Mouse (Mus musculus): ENCODE results near the gene AI467606. TPM values are rescaled to one million over a fixed set of nuclear protein-coding genes. Genes with fewer than 3 reads are reported as not detected.
A peak's percentile ranks its signal among the peaks of the same experiment; 100 is the strongest.

Gene AI467606
- polyA plus RNA-seq (2015; fragmentation: Nextera tagmentation; extraction: Ambion mirVana): 7.6 and 8.1 TPM in 2 replicates

- Histone ChIP-seq H3K4me1 (ENCODE audit: insufficient read depth) (peaks cover 46% of the 10 kb centered on the region), H3K27me3 (ENCODE audit: insufficient read depth, low read length) (no peaks in the 10 kb centered on the region), H3K9ac (replicated peaks) (peak within 1 kb of the TSS; percentile 75), H3K36me3 (replicated peaks; ENCODE audit: insufficient read depth, low read length) (peaks cover 15% of the 10 kb centered on the region; the same call in 1 of the 2 replicates), H3K4me2 (ENCODE audit: low read depth, low read length) (peak within 1 kb of the TSS; percentile 66), H3K4me3 (ENCODE audit: low read depth, low read length) (peak within 1 kb of the TSS; percentile 55), H3K9me3 (ENCODE audit: low read length) (no peaks in the 10 kb centered on the region), H3K27ac (ENCODE audit: low read depth) (peak within 1 kb of the TSS; percentile 91)
- 27% methylated on average over 16 of the region's 16 CpGs for WGBS (ENCODE audit: insufficient replicate concordance)
- ATAC-seq (peak; percentile 88), DNase-seq (peak; percentile 89)
- no peak for TF ChIP-seq CTCF (IDR thresholded peaks at IDR 0.05; ENCODE audit: low read depth)
- TF ChIP-seq EP300 (IDR thresholded peaks at IDR 0.05; ENCODE audit: low read depth): peak; percentile 85
Measured at GRCm38 (mm10) chr7:127091114-127091896, at the start of gene AI467606. Gene AI467606 (plus strand): TSS chr7:127091359.

GRCm38 (mm10) chr7:127041851-127042672 is 49.1 kb upstream of the AI467606 start, which contains the start of gene Kif22:
Gene Kif22 (minus strand): TSS chr7:127042471.
- H3K9ac ChIP-seq (replicated peaks): peak within 1 kb of the TSS; percentile 92
- H3K36me3 ChIP-seq (replicated peaks; ENCODE audit: insufficient read depth, low read length): 0 out of 2 replicates have a peak, but pooled peaks cover 4% of the 10 kb centered on the region
- DNase-seq (peak; percentile 92), ATAC-seq (peak; percentile 93)
- peak within 1 kb of the TSS; percentile 94 for H3K4me3 ChIP-seq (ENCODE audit: low read depth, low read length)
- H3K27ac ChIP-seq (ENCODE audit: low read depth): peak within 1 kb of the TSS; percentile 81
- peaks cover 13% of the 10 kb centered on the region for H3K4me1 ChIP-seq (ENCODE audit: insufficient read depth)
- TF ChIP-seq CTCF (IDR thresholded peaks at IDR 0.05; ENCODE audit: low read depth) (no peak), EP300 (IDR thresholded peaks at IDR 0.05; ENCODE audit: low read depth) (peak; percentile 74)
- H3K4me2 ChIP-seq (ENCODE audit: low read depth, low read length): peak within 1 kb of the TSS; percentile 71
- under 1% methylated on average over 53 of the region's 53 CpGs for WGBS (ENCODE audit: insufficient replicate concordance)
- no peaks in the 10 kb centered on the region for H3K27me3 ChIP-seq (ENCODE audit: insufficient read depth, low read length)
- no peaks in the 10 kb centered on the region for H3K9me3 ChIP-seq (ENCODE audit: low read length)

GRCm38 (mm10) chr7:127055026-127055585 is 36.1 kb upstream of the AI467606 start:
- H3K27me3 ChIP-seq (ENCODE audit: insufficient read depth, low read length): no peaks in the 10 kb centered on the region
- no peak overlapping the region for H3K9ac ChIP-seq (replicated peaks)
- H3K9me3 ChIP-seq (ENCODE audit: low read length): no peaks in the 10 kb centered on the region
- H3K4me2 ChIP-seq (ENCODE audit: low read depth, low read length): no peak overlapping the region
- WGBS (ENCODE audit: insufficient replicate concordance): 63% methylated on average over 5 of the region's 5 CpGs
- ATAC-seq (no peak), DNase-seq (no peak)
- H3K36me3 ChIP-seq (replicated peaks; ENCODE audit: insufficient read depth, low read length): no peaks in the 10 kb centered on the region
- no peak overlapping the region for H3K27ac ChIP-seq (ENCODE audit: low read depth)
- no peaks in the 10 kb centered on the region for H3K4me1 ChIP-seq (ENCODE audit: insufficient read depth)
- no peak for TF ChIP-seq EP300 (IDR thresholded peaks at IDR 0.05; ENCODE audit: low read depth)
- no peak for TF ChIP-seq CTCF (IDR thresholded peaks at IDR 0.05; ENCODE audit: low read depth)
- no peak overlapping the region for H3K4me3 ChIP-seq (ENCODE audit: low read depth, low read length)

- Histone ChIP-seq H3K9me3 (ENCODE audit: low read length) (no peaks in the 10 kb centered on the region), H3K9ac (replicated peaks) (no peak overlapping the region), H3K4me3 (ENCODE audit: low read depth, low read length) (no peak overlapping the region), H3K4me1 (ENCODE audit: insufficient read depth) (0 out of 2 replicates have a peak, but pooled peaks cover 3% of the 10 kb centered on the region), H3K4me2 (ENCODE audit: low read depth, low read length) (no peak overlapping the region), H3K27me3 (ENCODE audit: insufficient read depth, low read length) (no peaks in the 10 kb centered on the region), H3K36me3 (replicated peaks; ENCODE audit: insufficient read depth, low read length) (no peaks in the 10 kb centered on the region), H3K27ac (ENCODE audit: low read depth) (no peak overlapping the region)
- 75% methylated on average over 6 of the region's 6 CpGs for WGBS (ENCODE audit: insufficient replicate concordance)
- no peak for ATAC-seq
- no peak for DNase-seq
- TF ChIP-seq EP300 (IDR thresholded peaks at IDR 0.05; ENCODE audit: low read depth) (no peak), CTCF (IDR thresholded peaks at IDR 0.05; ENCODE audit: low read depth) (peak; percentile 57)
Measured at GRCm38 (mm10) chr7:127065538-127065937, 25.6 kb upstream of the AI467606 start.

GRCm38 (mm10) chr7:127066317-127066716 is 24.8 kb upstream of the AI467606 start:
- no peak overlapping the region for H3K27ac ChIP-seq (ENCODE audit: low read depth)
- no peak overlapping the region for H3K4me2 ChIP-seq (ENCODE audit: low read depth, low read length)
- H3K4me1 ChIP-seq (ENCODE audit: insufficient read depth): 0 out of 2 replicates have a peak, but pooled peaks cover 3% of the 10 kb centered on the region
- no peaks in the 10 kb centered on the region for H3K27me3 ChIP-seq (ENCODE audit: insufficient read depth, low read length)
- DNase-seq: no peak
- WGBS (ENCODE audit: insufficient replicate concordance): 70% methylated on average over 4 of the region's 4 CpGs
- H3K9me3 ChIP-seq (ENCODE audit: low read length): no peaks in the 10 kb centered on the region
- H3K4me3 ChIP-seq (ENCODE audit: low read depth, low read length): no peak overlapping the region
- H3K36me3 ChIP-seq (replicated peaks; ENCODE audit: insufficient read depth, low read length): no peaks in the 10 kb centered on the region
- no peak for ATAC-seq
- TF ChIP-seq EP300 (IDR thresholded peaks at IDR 0.05; ENCODE audit: low read depth): no peak
- no peak for TF ChIP-seq CTCF (IDR thresholded peaks at IDR 0.05; ENCODE audit: low read depth)
- H3K9ac ChIP-seq (replicated peaks): no peak overlapping the region

All from liver, postnatal 0 days (tissue).